Mouse (Mus musculus) liver, embryonic 14.5 days (tissue): ENCODE measurements around the gene Sdc3.

Experiments used
- CTCF ChIP-seq: IDR thresholded peaks from 2 replicates; pipeline ENCODE4 v1.5.1; 2016; ENCODE audit warnings: antibody characterized with exemption, low read depth, control low read depth
- EP300 ChIP-seq: IDR thresholded peaks from 2 replicates; pipeline ENCODE4 v1.6.1; 2016; ENCODE audit warnings: antibody characterized with exemption, low read depth

DNA sequence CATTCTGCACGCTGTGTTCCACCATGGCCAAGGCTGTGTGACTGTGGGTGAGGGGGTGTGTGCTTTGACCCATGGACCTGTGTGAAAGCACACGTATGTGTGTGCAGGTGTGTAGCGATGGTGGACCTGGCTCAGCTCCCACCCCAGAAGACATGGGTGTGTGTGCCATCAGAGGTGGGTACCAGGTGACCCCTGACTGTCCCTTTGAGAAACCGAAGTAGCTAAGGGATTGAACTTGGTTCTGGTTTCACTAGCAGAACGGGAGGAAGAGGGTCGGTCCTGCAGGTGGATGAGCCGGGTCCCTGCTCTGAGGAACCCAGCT is 804 bp downstream of the Sdc3 start:
- TF ChIP-seq CTCF (no peak), EP300 (no peak)
